Mouse (Mus musculus): ENCODE measurements around the gene Emd. TPM values are rescaled to one million over a fixed set of nuclear protein-coding genes. Genes with fewer than 3 reads are reported as not detected.

Emd gene
- polyA plus RNA-seq, 1 experiment from 2014 or later: 28.1 TPM

Small RNAs within 50 kb of the gene (microRNA-seq; reads per million reads assigned to microRNA genes)
- gene Mir7091: not detected

Other genes starting within 250 kb of the Emd start
- 56.6 and 64.8 TPM in 2 replicates for gene Irak1, start 230.8 kb upstream of the Emd start, polyA plus RNA-seq (2014; fragmentation: Nextera tagmentation; extraction: Ambion mirVana)
- gene Opn1mw, start 127.2 kb upstream of the Emd start, polyA plus RNA-seq (2014; fragmentation: Nextera tagmentation; extraction: Ambion mirVana): not detected in 2 replicates
- gene Mecp2, start 119.3 kb upstream of the Emd start, polyA plus RNA-seq (2014; fragmentation: Nextera tagmentation; extraction: Ambion mirVana): 8.4 and 12.7 TPM in 2 replicates
- gene Tex28, start 86.8 kb upstream of the Emd start, polyA plus RNA-seq (2014; fragmentation: Nextera tagmentation; extraction: Ambion mirVana): not detected in 2 replicates
- not detected in 2 replicates for gene Tktl1, start 77.4 kb upstream of the Emd start, polyA plus RNA-seq (2014; fragmentation: Nextera tagmentation; extraction: Ambion mirVana)
- 199 and 315 TPM in 2 replicates for gene Flna, start 4.9 kb upstream of the Emd start, polyA plus RNA-seq (2014; fragmentation: Nextera tagmentation; extraction: Ambion mirVana)
- 941 and 1,115 TPM in 2 replicates for gene Rpl10, start 16.1 kb downstream of the Emd start, polyA plus RNA-seq (2014; fragmentation: Nextera tagmentation; extraction: Ambion mirVana)
- gene Taz, start 27.2 kb downstream of the Emd start, polyA plus RNA-seq (2014; fragmentation: Nextera tagmentation; extraction: Ambion mirVana): 58.5 and 64.3 TPM in 2 replicates
- gene Dnase1l1, start 27.6 kb downstream of the Emd start, polyA plus RNA-seq (2014; fragmentation: Nextera tagmentation; extraction: Ambion mirVana): 10.6 and 10.8 TPM in 2 replicates
- gene Atp6ap1, start 42.4 kb downstream of the Emd start, polyA plus RNA-seq (2014; fragmentation: Nextera tagmentation; extraction: Ambion mirVana): 89.5 and 93.6 TPM in 2 replicates
- 90.3 and 143 TPM in 2 replicates for gene Gdi1, start 50.3 kb downstream of the Emd start, polyA plus RNA-seq (2014; fragmentation: Nextera tagmentation; extraction: Ambion mirVana)
- gene Fam50a, start 58.3 kb downstream of the Emd start, polyA plus RNA-seq (2014; fragmentation: Nextera tagmentation; extraction: Ambion mirVana): 46.9 and 52.9 TPM in 2 replicates
- gene Plxna3, start 74.4 kb downstream of the Emd start, polyA plus RNA-seq (2014; fragmentation: Nextera tagmentation; extraction: Ambion mirVana): 11.1 and 11.7 TPM in 2 replicates
- gene Lage3, start 98.9 kb downstream of the Emd start, polyA plus RNA-seq (2014; fragmentation: Nextera tagmentation; extraction: Ambion mirVana): 128 and 153 TPM in 2 replicates
- gene Ubl4a, start 118.5 kb downstream of the Emd start, polyA plus RNA-seq (2014; fragmentation: Nextera tagmentation; extraction: Ambion mirVana): 56.5 and 74.6 TPM in 2 replicates
- gene Slc10a3, start 118.7 kb downstream of the Emd start, polyA plus RNA-seq (2014; fragmentation: Nextera tagmentation; extraction: Ambion mirVana): 16.2 and 23.5 TPM in 2 replicates
- 29.4 and 36.3 TPM in 2 replicates for gene Fam3a, start 138.6 kb downstream of the Emd start, polyA plus RNA-seq (2014; fragmentation: Nextera tagmentation; extraction: Ambion mirVana)
- gene Ikbkg, start 138.6 kb downstream of the Emd start, polyA plus RNA-seq (2014; fragmentation: Nextera tagmentation; extraction: Ambion mirVana): 12.7 and 22.0 TPM in 2 replicates
- 41.4 and 49.6 TPM in 2 replicates for gene G6pdx, start 174.5 kb downstream of the Emd start, polyA plus RNA-seq (2014; fragmentation: Nextera tagmentation; extraction: Ambion mirVana)
- gene Gm6880, start 226.7 kb downstream of the Emd start, polyA plus RNA-seq (2014; fragmentation: Nextera tagmentation; extraction: Ambion mirVana): not detected in 2 replicates

Data from kidney, embryonic 14.5 days (tissue).